Mouse (Mus musculus) hindbrain, embryonic 15.5 days (tissue): ENCODE measurements around the gene Cpne8. TPM values are rescaled to one million over a fixed set of nuclear protein-coding genes. Genes with fewer than 3 reads are reported as not detected.
"Not testable (repeated sequence)": the region's sequence is repeated elsewhere in the genome, so short reads cannot be mapped to it uniquely, and the experiment has no call there.

Experiments used
- ATAC-seq: fragments of 200-750 bp; cut with Nextera tagmentation; 2 replicates; pipeline ENCODE4 v1.8.0; 2017; ENCODE audit warnings: low read depth, moderate number of reproducible peaks, moderate TSS enrichment; ENCODE audit not compliant: low FRiP score
- H3K27ac ChIP-seq: fragments of 300-500 bp; sonication (generic); replicated peaks from 2 replicates; pipeline ENCODE4 v1.5.1; 2015; ENCODE audit warnings: mild to moderate bottlenecking, inconsistent platforms
- H3K27me3 ChIP-seq: fragments of 300-500 bp; sonication (generic); 2 replicates; pipeline ENCODE4 v1.6.1; 2015; ENCODE audit warnings: control low read depth, inconsistent platforms
- H3K36me3 ChIP-seq: fragments of 300-500 bp; sonication (generic); 2 replicates; pipeline ENCODE4 v1.6.1; 2015; ENCODE audit warnings: control low read depth, inconsistent platforms
- H3K4me1 ChIP-seq: fragments of 300-500 bp; sonication (generic); replicated peaks from 2 replicates; pipeline ENCODE4 v1.6.1; 2015; ENCODE audit warnings: control low read depth, inconsistent platforms
- H3K4me2 ChIP-seq: fragments of 300-500 bp; sonication (generic); 2 replicates; pipeline ENCODE4 v1.6.1; 2015; ENCODE audit warnings: moderate library complexity, mild to moderate bottlenecking, inconsistent platforms
- H3K4me3 ChIP-seq: fragments of 300-500 bp; sonication (generic); 2 replicates; pipeline ENCODE4 v1.5.1; 2015; ENCODE audit warnings: mild to moderate bottlenecking, inconsistent platforms
- H3K9ac ChIP-seq: fragments of 300-500 bp; sonication (generic); 2 replicates; pipeline ENCODE4 v1.6.1; 2015; ENCODE audit warnings: inconsistent platforms
- H3K9me3 ChIP-seq: fragments of 300-500 bp; sonication (generic); 2 replicates; pipeline ENCODE4 v1.6.1; 2016; ENCODE audit warnings: control low read depth, inconsistent platforms
- WGBS: fragments of 180-500 bp; shearing (Covaris S2); methylation state at CpG from one replicate; pipeline ENCODE4 v1.1.7; 2015; 5-methylcytosine and 5-hydroxymethylcytosine counted together
- polyA plus RNA-seq: library from polyadenylated mRNA; unstranded; fragments of >200 nt; fragmentation: Nextera tagmentation; extraction: Ambion mirVana; gene quantifications from 2 replicates; pipeline ENCODE4 v1.2.1, GENCODE M21; 2015

Gene Cpne8
- polyA plus RNA-seq, 1 experiment from 2014 or later, result 23.4 TPM

DNA sequence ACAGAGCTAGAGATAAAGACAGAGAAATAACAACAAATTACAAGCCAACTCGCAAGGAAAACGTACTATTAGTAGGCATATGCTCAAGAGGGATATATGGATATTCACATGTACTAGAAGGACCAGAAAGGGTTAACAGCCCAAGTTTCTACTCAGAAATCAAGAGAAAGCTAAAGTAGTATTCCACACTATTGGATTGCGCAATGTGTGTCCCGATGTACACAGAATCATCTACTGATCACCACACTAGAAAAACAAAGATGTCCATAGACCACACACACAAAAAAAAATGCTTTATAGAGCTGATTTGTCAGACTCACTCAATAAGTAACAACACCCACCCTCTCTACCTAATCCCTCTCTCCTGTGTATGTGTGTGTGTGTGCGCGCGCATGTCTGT is 130.6 kb downstream of the Cpne8 start:
- H3K9me3 ChIP-seq, result no peaks in the 10 kb centered on the region
- WGBS, result 96% methylated on average over 7 of the region's 7 CpGs
- no peaks in the 10 kb centered on the region for H3K4me1 ChIP-seq
- H3K4me2 ChIP-seq, result no peak overlapping the region
- ATAC-seq, result no peak
- no peak overlapping the region for H3K4me3 ChIP-seq
- H3K9ac ChIP-seq, result no peak overlapping the region
- H3K36me3 ChIP-seq, result no peaks in the 10 kb centered on the region
- H3K27ac ChIP-seq, result no peak overlapping the region
- H3K27me3 ChIP-seq, result no peaks in the 10 kb centered on the region

DNA sequence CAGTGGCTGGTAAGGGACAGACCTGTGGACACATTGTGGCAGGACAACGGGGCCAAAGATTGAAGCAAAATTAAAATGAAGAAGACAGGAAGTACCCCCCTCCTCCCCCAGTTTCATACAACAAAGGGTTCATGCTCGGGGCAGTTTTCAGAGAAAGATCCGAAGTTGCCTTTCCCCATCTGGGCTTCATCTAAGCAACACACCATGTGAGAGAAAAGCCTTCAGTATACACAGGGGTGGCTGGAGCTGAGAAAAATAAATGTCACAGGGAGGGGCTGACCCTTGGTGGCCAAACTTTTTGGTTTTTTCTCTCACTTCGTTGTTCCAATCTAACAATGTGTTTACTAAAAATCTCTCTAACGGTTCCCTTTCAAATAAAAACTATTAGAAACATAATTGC is 135.8 kb downstream of the Cpne8 start:
- 75% methylated on average over 5 of the region's 5 CpGs for WGBS
- Histone ChIP-seq H3K4me2 (no peak overlapping the region), H3K36me3 (no peaks in the 10 kb centered on the region), H3K9me3 (no peaks in the 10 kb centered on the region), H3K4me3 (no peak overlapping the region), H3K27me3 (no peaks in the 10 kb centered on the region), H3K27ac (no peak overlapping the region), H3K9ac (no peak overlapping the region), H3K4me1 (no peaks in the 10 kb centered on the region)
- no peak for ATAC-seq

DNA sequence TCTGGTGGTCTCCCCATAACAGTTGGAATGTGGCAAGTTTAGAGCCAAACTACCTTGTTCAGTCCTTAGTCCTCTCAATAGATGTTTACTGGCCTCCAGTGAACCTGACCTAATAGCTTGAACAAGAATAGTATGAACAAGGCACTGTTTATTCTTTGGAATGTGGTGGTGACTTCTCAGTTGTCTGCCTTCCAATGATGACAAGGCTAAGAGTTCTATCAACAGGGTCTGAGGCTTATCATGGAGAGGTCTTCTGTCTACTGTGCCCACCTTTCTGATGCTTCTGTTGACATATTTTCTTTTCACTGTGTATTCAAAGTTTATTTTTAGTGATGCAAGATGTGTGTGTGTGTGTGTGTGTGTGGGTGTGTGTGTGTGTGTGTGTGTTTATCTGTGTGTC is 137.1 kb downstream of the Cpne8 start:
- no peaks in the 10 kb centered on the region for H3K4me1 ChIP-seq
- H3K9ac ChIP-seq, result no peak overlapping the region
- no peaks in the 10 kb centered on the region for H3K9me3 ChIP-seq
- H3K27ac ChIP-seq, result no peak overlapping the region
- H3K27me3 ChIP-seq, result no peaks in the 10 kb centered on the region
- no peak overlapping the region for H3K4me3 ChIP-seq
- H3K36me3 ChIP-seq, result no peaks in the 10 kb centered on the region
- no peak overlapping the region for H3K4me2 ChIP-seq
- ATAC-seq, result no peak

DNA sequence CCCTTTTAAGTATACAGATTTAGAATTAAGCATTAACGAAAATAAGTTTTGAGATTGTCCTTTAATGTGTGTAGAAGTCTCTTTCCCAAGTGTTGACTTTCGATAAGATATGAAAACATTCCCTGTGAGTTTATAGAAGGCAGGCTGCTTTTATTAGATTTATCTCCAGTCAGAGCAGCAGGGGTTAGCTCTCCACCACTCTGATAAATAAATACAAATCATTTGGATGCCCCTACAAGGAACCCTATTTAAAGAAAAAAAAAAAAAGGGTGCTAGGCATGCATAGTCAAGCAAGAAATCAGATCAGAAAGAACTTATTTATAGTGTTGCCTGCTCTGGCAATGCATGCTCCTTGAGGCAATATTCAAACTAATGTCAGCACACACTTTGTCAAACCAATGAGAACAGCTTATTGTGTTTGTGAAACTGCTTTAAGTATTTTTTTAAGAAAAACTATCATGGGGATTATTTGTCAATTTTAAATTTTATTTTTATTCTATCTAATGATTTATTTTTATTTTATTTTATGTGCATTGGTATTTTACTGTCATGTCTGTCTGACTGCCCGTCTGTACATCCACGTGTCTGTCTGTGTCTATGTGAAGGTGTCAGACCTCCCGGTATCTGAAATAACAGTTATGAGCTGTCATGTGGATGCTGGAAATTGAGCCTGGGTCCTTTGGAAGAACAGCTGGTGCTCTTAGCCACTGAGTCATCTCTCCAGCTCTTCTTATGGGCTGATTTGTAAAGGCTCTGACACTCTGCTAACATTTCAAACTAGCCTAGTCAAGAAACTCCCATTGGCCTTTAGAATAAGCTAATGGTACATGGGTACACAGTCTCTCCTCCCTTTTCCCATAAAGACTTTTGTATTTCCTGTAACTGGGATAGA is 142.7 kb downstream of the Cpne8 start:
- Histone ChIP-seq H3K4me1 (no peaks in the 10 kb centered on the region), H3K27ac (no peak overlapping the region), H3K9me3 (no peaks in the 10 kb centered on the region), H3K36me3 (no peaks in the 10 kb centered on the region), H3K27me3 (no peaks in the 10 kb centered on the region), H3K9ac (no peak overlapping the region), H3K4me2 (no peak overlapping the region), H3K4me3 (no peak overlapping the region)
- ATAC-seq, result no peak
- 81% methylated on average over 5 of the region's 5 CpGs for WGBS

DNA sequence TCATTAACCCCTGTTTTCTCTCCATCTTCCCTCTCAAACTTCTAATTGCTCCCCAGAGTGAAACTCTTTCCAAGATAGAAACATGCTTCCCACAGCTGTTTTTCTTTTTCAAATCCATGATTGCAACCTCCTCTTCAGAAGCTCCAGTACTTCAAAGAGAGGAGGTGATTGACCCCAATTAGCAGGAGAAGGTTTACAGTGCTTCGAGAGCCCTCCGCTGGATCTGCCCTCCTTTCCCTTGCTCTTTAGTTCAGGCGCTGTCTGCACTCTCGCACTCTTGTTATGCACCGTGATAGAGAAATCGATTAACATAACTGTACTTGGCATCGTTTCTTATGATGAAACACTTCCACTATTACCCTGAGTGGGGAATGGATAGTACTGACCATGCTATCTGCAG is 143.5 kb downstream of the Cpne8 start:
- no peaks in the 10 kb centered on the region for H3K27me3 ChIP-seq
- H3K4me2 ChIP-seq, result no peak overlapping the region
- no peak for ATAC-seq
- no peaks in the 10 kb centered on the region for H3K4me1 ChIP-seq
- H3K9me3 ChIP-seq, result no peaks in the 10 kb centered on the region
- H3K9ac ChIP-seq, result no peak overlapping the region
- H3K27ac ChIP-seq, result no peak overlapping the region
- H3K36me3 ChIP-seq, result no peaks in the 10 kb centered on the region
- WGBS, result 71% methylated on average over 7 of the region's 7 CpGs
- no peak overlapping the region for H3K4me3 ChIP-seq

DNA sequence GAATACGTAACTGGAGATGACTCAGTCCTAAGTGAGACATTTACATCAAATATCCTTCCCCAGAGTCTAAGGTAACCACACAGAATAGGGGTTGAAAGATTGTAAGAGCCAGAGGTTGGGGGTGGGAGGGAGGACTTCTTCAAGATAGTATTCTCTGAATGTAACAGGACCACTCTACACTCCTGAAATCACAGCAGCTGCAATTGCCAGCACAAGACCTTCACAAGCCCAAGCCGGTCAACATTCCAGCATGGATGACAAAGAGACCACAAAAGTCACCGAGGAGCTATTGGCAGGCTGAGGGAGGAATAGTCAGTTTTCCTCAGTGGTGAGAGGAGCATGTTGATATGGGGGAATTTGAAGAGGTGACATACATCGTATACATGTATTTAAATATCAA is 166.5 kb downstream of the Cpne8 start:
- ATAC-seq, result no peak
- Histone ChIP-seq H3K4me3 (no peak overlapping the region), H3K9ac (no peak overlapping the region), H3K27me3 (no peaks in the 10 kb centered on the region), H3K9me3 (no peaks in the 10 kb centered on the region), H3K4me1 (no peaks in the 10 kb centered on the region), H3K27ac (no peak overlapping the region), H3K4me2 (no peak overlapping the region), H3K36me3 (no peaks in the 10 kb centered on the region)
- 94% methylated on average over 4 of the region's 4 CpGs for WGBS

DNA sequence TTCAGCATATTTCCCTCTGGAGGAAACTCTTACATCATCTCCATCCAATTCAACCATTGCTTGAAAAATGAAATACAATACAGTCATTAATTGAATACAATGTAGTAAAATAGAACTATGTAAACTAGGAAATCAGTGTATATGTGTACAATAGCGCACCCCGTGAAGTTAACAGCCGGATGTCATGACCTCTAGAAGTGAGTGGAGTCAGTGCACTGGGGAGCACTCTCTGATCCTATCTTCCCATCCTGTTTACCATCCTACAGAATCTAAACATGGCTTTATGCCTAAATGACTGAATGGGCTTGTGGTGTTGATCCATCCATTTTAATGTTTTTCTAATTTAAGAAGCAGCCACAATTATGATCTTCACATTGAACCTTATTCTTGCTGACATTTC is 182.2 kb downstream of the Cpne8 start:
- ATAC-seq, result no peak
- no peaks in the 10 kb centered on the region for H3K4me1 ChIP-seq
- H3K36me3 ChIP-seq, result no peaks in the 10 kb centered on the region
- H3K4me3 ChIP-seq, result no peak overlapping the region
- H3K9me3 ChIP-seq, result no peaks in the 10 kb centered on the region
- no peak overlapping the region for H3K4me2 ChIP-seq
- 87% methylated on average over 3 of the region's 3 CpGs for WGBS
- no peaks in the 10 kb centered on the region for H3K27me3 ChIP-seq
- H3K27ac ChIP-seq, result no peak overlapping the region
- no peak overlapping the region for H3K9ac ChIP-seq

DNA sequence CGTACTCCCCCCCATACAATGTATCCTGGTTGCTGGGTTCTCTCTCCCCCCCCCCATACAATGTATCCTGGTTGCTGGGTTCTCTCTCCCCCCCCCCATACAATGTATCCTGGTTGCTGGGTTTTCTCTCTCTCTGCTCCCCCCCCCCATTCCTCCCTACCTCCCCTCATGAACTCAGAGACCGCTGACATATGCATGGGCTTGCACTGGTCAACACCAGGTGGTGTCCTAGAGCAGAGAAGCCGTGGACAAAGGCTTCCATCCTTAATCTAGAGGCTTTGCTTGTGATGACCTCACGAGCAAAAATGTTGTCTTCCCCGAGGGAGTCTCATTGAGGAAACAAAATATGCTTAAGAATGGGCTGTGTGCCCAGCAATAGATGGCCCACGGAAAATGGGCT is 187.7 kb downstream of the Cpne8 start:
- ATAC-seq, result no peak
- Histone ChIP-seq H3K27me3 (no peaks in the 10 kb centered on the region), H3K27ac (no peak overlapping the region), H3K4me3 (no peak overlapping the region), H3K36me3 (no peaks in the 10 kb centered on the region), H3K9me3 (no peaks in the 10 kb centered on the region), H3K9ac (no peak overlapping the region), H3K4me1 (no peaks in the 10 kb centered on the region), H3K4me2 (no peak overlapping the region)
- 77% methylated on average over 6 of the region's 6 CpGs for WGBS

DNA sequence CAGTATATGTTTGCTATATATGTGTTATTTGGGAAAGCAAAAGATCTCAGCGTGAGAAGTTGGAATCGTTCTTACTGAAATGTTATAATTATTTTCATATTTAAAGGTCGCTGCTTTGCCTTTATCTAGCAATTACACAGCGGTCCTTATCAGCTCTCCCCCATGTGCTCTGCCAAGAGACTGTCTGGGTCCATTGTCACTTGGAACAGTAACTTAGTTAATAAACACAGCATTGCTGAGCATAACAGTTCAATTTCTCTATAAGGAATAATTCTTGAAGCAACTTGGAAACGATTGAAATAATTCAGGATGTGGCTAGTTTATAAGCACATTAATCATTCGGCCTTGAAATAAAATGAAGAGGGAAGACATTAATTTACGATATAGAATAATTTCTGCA is 189.0 kb downstream of the Cpne8 start:
- Histone ChIP-seq H3K27ac (no peak overlapping the region), H3K36me3 (no peaks in the 10 kb centered on the region), H3K9me3 (no peaks in the 10 kb centered on the region), H3K27me3 (no peaks in the 10 kb centered on the region), H3K9ac (no peak overlapping the region), H3K4me3 (no peak overlapping the region), H3K4me1 (no peaks in the 10 kb centered on the region), H3K4me2 (no peak overlapping the region)
- no peak for ATAC-seq
- WGBS, result 86% methylated on average over 7 of the region's 7 CpGs

DNA sequence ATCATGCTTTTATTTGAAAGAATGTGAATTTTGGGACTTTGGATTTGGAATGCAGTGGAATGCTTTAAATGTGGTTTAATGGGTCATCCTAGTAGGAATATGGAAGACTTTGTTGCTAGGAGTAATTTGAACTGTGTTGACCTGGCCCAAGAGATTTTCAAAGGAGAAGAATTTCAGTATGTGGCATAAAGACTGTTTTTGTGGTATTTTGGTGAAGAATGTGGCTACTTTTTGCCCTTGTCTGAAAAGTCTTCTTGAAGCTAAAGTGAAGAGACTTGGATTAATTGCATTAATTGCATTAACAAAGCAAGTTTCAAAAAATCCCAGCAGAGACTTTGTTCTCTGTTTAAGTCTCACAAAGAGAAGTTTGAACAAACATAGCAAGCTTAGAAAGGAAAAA is 208.7 kb downstream of the Cpne8 start:
- H3K4me2 ChIP-seq, H3K36me3 ChIP-seq, H3K9me3 ChIP-seq, H3K27ac ChIP-seq, H3K4me3 ChIP-seq, ATAC-seq, H3K27me3 ChIP-seq, H3K9ac ChIP-seq, H3K4me1 ChIP-seq: not testable (repeated sequence)

DNA sequence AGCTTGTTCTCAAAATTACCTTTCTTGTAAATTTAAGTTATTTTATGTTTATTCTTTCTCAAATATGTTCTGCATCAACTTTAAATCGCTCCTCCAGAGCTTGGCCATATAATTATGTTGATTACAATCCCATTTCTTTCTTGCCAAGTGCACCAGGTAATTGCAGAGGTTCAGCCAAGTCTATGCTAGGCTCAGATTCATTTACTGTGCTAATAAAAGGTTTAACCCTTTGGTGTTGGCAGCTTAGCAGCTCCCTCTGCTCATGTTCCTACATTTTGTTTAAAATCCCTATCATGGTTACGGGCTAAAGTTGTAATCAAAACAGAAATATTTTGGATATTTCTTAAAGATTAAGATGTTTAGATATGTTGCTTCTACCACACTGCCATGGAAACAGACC is 216.0 kb downstream of the Cpne8 start:
- no peak for ATAC-seq
- Histone ChIP-seq H3K27me3 (no peaks in the 10 kb centered on the region), H3K4me3 (no peak overlapping the region), H3K27ac (no peak overlapping the region), H3K4me1 (no peaks in the 10 kb centered on the region), H3K4me2 (no peak overlapping the region), H3K36me3 (no peaks in the 10 kb centered on the region), H3K9ac (no peak overlapping the region), H3K9me3 (no peaks in the 10 kb centered on the region)
- WGBS, result 78% methylated on average over 2 of the region's 2 CpGs

DNA sequence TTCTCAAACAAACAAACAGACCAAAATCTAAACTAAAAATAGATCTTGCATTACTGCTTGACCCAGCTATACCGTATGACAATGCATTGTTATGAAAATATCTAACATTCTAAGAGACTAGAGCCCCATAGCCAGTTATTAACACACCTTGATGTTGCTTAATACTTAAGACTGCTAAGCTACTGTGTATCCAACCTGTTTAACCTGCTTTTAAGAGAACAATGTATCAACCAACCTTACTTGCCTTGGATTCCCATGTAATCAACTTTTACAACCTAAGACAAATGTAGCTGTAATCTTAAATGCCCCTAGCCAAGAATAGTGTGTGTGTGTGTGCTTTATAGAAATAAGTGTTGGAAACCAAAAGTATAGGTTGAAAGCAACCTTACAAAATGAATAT is 233.2 kb downstream of the Cpne8 start:
- Histone ChIP-seq H3K9ac (no peak overlapping the region), H3K4me3 (no peak overlapping the region), H3K27ac (no peak overlapping the region), H3K36me3 (no peaks in the 10 kb centered on the region), H3K9me3 (no peaks in the 10 kb centered on the region), H3K4me1 (no peaks in the 10 kb centered on the region), H3K27me3 (no peaks in the 10 kb centered on the region), H3K4me2 (no peak overlapping the region)
- no peak for ATAC-seq
- WGBS, result 87% methylated on average over 1 of the region's 1 CpGs
